Mouse (Mus musculus): ENCODE data around the gene Aph1a. TPM values are rescaled to one million over a fixed set of nuclear protein-coding genes. Genes with fewer than 3 reads are reported as not detected.

Aph1a gene
- polyA plus RNA-seq, 1 experiment, result 106 TPM

DNA sequence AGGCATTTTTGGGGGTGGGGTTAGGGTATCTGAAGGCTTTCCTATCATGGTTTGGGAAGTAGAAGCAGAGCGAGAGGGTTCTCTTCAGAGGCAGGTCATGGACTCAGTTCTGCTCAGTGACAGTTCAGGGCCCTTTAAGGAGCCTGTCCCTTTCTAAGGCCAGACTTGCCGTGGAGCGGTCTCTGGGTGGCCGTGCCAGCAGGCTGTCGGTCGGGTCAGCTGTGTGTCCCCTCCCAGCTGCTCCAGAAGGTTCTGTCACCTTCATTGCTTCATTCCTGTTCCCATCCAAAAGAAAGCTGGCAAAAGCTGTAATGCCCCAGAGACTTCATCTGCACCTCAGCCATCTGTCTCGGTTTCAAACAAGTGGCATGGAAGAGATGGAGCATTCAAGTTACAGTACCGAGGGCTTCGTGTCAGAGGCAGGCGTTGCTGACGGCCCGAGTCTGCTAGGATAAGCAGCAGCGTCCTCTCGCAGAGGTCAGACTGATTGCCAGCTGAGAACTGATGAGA lies 52.0 kb downstream of the Aph1a start:
- Histone ChIP-seq H3K79me2 (ENCODE audit: control insufficient read depth, insufficient read depth) (peaks cover 17% of the 10 kb centered on the region), H3K36me3 (ENCODE audit: control insufficient read depth, insufficient read depth) (peaks cover 30% of the 10 kb centered on the region), H3ac (ENCODE audit: control insufficient read depth, insufficient read length) (no peak overlapping the region), H3K4me3 (no peak overlapping the region), H3K27me3 (ENCODE audit: control insufficient read depth, insufficient read depth, insufficient read length) (no peaks in the 10 kb centered on the region), H3K4me2 (ENCODE audit: low read depth) (no peak overlapping the region)
- TF ChIP-seq MYOG (IDR thresholded peaks at IDR 0.05; ENCODE audit: control insufficient read depth in 1 of 3, insufficient read depth in 1 of 3, insufficient read length in 2 of 3, low read depth in 2 of 3) (no peak), SRF (IDR thresholded peaks at IDR 0.05; ENCODE audit: control insufficient read depth, insufficient read length, low read depth) (no peak), TCF3 (IDR thresholded peaks at IDR 0.05; ENCODE audit: insufficient read length, low read depth) (no peak), USF1 (IDR thresholded peaks at IDR 0.05; ENCODE audit: low read depth) (no peak), TCF12 (IDR thresholded peaks at IDR 0.05; ENCODE audit: insufficient read depth, poor library complexity, severe bottlenecking) (no peak), MAX (IDR thresholded peaks at IDR 0.05; ENCODE audit: low read depth) (no peak), MYOD1 (IDR thresholded peaks at IDR 0.05; ENCODE audit: control insufficient read depth in 1 of 3, insufficient read length in 2 of 3, low read depth in 2 of 3) (no peak), E2F4 (IDR thresholded peaks at IDR 0.05; ENCODE audit: insufficient read depth) (no peak), POLR2A (IDR thresholded peaks at IDR 0.05; ENCODE audit: insufficient read length, low read depth) (no peak), REST (IDR thresholded peaks at IDR 0.05; ENCODE audit: insufficient read depth, insufficient read length) (no peak), POLR2AphosphoS2 (IDR thresholded peaks at IDR 0.05; ENCODE audit: insufficient read length, low read depth) (no peak), CEBPB (IDR thresholded peaks at IDR 0.05; ENCODE audit: insufficient read depth, poor library complexity, severe bottlenecking) (no peak)

Other genes with a start within 250 kb of the Aph1a start
- gene Mcl1, start 235.2 kb upstream of the Aph1a start, polyA plus RNA-seq (2012; fragmentation: generic; extraction: Trizol), result 51.6 TPM
- gene Adamtsl4, start 206.1 kb upstream of the Aph1a start, polyA plus RNA-seq (2012; fragmentation: generic; extraction: Trizol), result 4.6 TPM
- gene Ecm1, start 154.4 kb upstream of the Aph1a start, polyA plus RNA-seq (2012; fragmentation: generic; extraction: Trizol), result 219 TPM
- 34.3 TPM for gene Tars2, start 133.8 kb upstream of the Aph1a start, polyA plus RNA-seq (2012; fragmentation: generic; extraction: Trizol)
- gene Rprd2, start 75.1 kb upstream of the Aph1a start, polyA plus RNA-seq (2012; fragmentation: generic; extraction: Trizol), result 8.5 TPM
- 17.8 TPM for gene Prpf3, start 38.1 kb upstream of the Aph1a start, polyA plus RNA-seq (2012; fragmentation: generic; extraction: Trizol)
- gene Mrps21, start 22.4 kb upstream of the Aph1a start, polyA plus RNA-seq (2012; fragmentation: generic; extraction: Trizol), result 400 TPM
- gene Ciart, start 11.7 kb upstream of the Aph1a start, polyA plus RNA-seq (2012; fragmentation: generic; extraction: Trizol), result 22.4 TPM
- 11.3 TPM for gene BC028528, start 2.0 kb upstream of the Aph1a start, polyA plus RNA-seq (2012; fragmentation: generic; extraction: Trizol)
- gene Car14, start 10.7 kb downstream of the Aph1a start, polyA plus RNA-seq (2012; fragmentation: generic; extraction: Trizol), result 0.11 TPM
- 48.5 TPM for gene Anp32e, start 35.3 kb downstream of the Aph1a start, polyA plus RNA-seq (2012; fragmentation: generic; extraction: Trizol)
- gene Plekho1, start 102.0 kb downstream of the Aph1a start, polyA plus RNA-seq (2012; fragmentation: generic; extraction: Trizol), result 107 TPM
- gene Vps45, start 164.5 kb downstream of the Aph1a start, polyA plus RNA-seq (2012; fragmentation: generic; extraction: Trizol), result 22.0 TPM
- gene Otud7b, start 210.6 kb downstream of the Aph1a start, polyA plus RNA-seq (2012; fragmentation: generic; extraction: Trizol), result 16.4 TPM